Mouse (Mus musculus): ENCODE data around the gene Fam45a. TPM values are rescaled to one million over a fixed set of nuclear protein-coding genes. Genes with fewer than 3 reads are reported as not detected.

The Fam45a gene
- polyA plus RNA-seq, 1 experiment, result 37.6 TPM

DNA sequence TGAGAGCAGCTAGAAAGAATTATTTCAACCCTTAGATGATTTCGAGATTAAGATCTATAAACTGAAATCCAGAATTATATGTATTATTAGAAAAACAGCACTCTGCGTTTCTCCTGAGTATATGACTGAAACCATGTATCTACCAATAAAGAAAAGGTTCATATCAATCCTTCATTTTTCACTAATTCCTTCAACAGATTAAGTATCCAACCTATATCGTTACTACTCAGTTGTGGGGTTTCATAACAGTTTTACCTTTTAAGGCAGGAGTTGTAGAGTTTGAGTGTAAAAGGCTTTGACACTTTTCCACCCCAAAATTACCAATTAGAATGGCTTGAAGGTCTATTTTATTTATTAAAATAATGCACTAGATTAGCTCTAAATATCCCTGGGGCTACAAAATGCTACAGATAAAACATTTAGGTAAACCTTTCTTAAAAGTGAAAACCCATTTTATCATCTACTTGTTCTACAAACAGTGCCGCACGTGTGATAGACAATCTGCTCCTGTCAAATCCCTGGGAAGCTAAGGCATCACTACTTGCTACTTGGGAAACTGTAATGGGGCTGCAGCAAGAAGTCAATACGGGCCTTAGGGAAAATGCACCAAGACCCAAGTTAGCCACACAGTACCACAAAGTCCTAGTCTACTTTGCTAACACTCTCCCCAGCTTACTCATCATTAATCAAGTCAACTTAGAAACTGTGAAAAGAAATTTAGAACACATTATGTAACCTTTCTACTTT, 23.0 kb upstream of the Fam45a start:
- H3K36me3 ChIP-seq (ENCODE audit: control insufficient read depth, insufficient read depth, low read length, poor library complexity, severe bottlenecking), result peaks cover 31% of the 10 kb centered on the region
- no peaks in the 10 kb centered on the region for H3K4me1 ChIP-seq (ENCODE audit: control insufficient read depth, insufficient read depth, low read length)
- peak overlapping the region; percentile 61 for H3K4me3 ChIP-seq (ENCODE audit: low read depth, low read length)
- no peaks in the 10 kb centered on the region for H3K27me3 ChIP-seq (ENCODE audit: control insufficient read depth, insufficient read depth, low read length, poor library complexity, severe bottlenecking)
- TF ChIP-seq EP300 (IDR thresholded peaks at IDR 0.05; ENCODE audit: insufficient read depth, low read depth, low read length), result no peak
- TF ChIP-seq CTCF (IDR thresholded peaks at IDR 0.05; ENCODE audit: low read depth, low read length), result no peak
- TF ChIP-seq POLR2A (IDR thresholded peaks at IDR 0.05; ENCODE audit: insufficient read depth, low read length), result no peak
- no peak overlapping the region for H3K27ac ChIP-seq (ENCODE audit: insufficient read depth, low read length)
- no peaks in the 10 kb centered on the region for H3K9me3 ChIP-seq (replicated peaks; ENCODE audit: control insufficient read depth, insufficient read depth, low read length, poor library complexity, severe bottlenecking)
- peak overlapping the region; percentile 96 for H3K9ac ChIP-seq (ENCODE audit: low read depth, poor library complexity, severe bottlenecking)

DNA sequence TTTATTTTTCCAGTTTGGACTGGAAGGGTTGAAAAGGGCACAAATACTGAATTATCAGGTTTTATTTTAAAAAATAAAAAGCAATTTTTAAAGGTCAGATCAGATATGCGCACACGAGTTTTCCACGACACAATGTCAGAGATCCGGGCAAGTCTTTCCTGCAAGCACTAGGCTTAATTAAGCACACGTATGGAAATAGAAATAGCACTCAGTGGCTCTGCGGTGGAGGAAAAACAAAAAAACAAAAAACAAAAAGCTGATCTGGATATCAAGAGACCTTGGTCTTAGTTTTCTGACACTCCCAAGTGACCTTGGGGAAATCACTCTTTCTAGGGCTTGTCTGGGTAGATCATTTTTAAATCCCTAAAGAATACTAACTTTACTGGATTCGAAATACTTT, 21.9 kb upstream of the Fam45a start:
- TF ChIP-seq CTCF (IDR thresholded peaks at IDR 0.05; ENCODE audit: low read depth, low read length) (no peak), EP300 (IDR thresholded peaks at IDR 0.05; ENCODE audit: insufficient read depth, low read depth, low read length) (no peak), POLR2A (IDR thresholded peaks at IDR 0.05; ENCODE audit: insufficient read depth, low read length) (no peak)
- Histone ChIP-seq H3K36me3 (ENCODE audit: control insufficient read depth, insufficient read depth, low read length, poor library complexity, severe bottlenecking) (peaks cover 22% of the 10 kb centered on the region), H3K4me3 (ENCODE audit: low read depth, low read length) (peak overlapping the region; percentile 97), H3K4me1 (ENCODE audit: control insufficient read depth, insufficient read depth, low read length) (no peaks in the 10 kb centered on the region), H3K9me3 (replicated peaks; ENCODE audit: control insufficient read depth, insufficient read depth, low read length, poor library complexity, severe bottlenecking) (no peaks in the 10 kb centered on the region), H3K27ac (ENCODE audit: insufficient read depth, low read length) (peak overlapping the region; percentile 12; the same call in 1 of the 2 replicates), H3K27me3 (ENCODE audit: control insufficient read depth, insufficient read depth, low read length, poor library complexity, severe bottlenecking) (no peaks in the 10 kb centered on the region), H3K9ac (ENCODE audit: low read depth, poor library complexity, severe bottlenecking) (peak overlapping the region; percentile 96)

DNA sequence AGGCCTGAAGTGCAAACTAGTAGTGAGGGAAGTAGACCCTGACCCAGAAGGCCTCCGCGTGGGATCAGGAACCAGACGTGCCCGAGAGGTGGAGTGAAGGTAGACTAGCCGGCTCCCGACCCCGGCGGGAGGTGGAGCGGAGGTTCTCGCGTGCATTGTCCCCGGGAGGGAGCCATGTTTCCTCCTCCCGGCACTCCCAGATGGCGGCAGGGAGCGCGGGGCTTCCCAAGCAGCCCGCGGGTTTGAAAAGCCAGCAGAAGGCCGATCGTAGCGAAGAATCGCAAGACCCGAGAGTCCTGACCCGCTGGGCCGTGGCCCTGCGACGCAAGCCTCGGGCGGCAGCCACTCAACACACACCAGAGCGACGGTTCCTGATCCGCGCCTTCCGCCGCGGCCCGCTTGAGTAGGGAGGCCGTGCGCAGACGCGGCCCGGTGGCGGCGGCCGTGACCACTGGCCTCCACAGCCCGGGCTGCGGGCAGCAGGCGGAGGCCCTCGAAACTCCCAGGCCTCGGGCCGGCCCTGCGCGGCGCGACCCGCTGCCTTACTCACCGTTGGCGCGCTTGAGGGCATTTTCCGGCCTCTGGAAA, 21.4 kb upstream of the Fam45a start:
- H3K9ac ChIP-seq (ENCODE audit: low read depth, poor library complexity, severe bottlenecking), result peak overlapping the region; percentile 96
- peaks cover 19% of the 10 kb centered on the region for H3K36me3 ChIP-seq (ENCODE audit: control insufficient read depth, insufficient read depth, low read length, poor library complexity, severe bottlenecking)
- no peaks in the 10 kb centered on the region for H3K27me3 ChIP-seq (ENCODE audit: control insufficient read depth, insufficient read depth, low read length, poor library complexity, severe bottlenecking)
- H3K4me1 ChIP-seq (ENCODE audit: control insufficient read depth, insufficient read depth, low read length), result no peaks in the 10 kb centered on the region
- H3K4me3 ChIP-seq (ENCODE audit: low read depth, low read length), result peak overlapping the region; percentile 97
- TF ChIP-seq CTCF (IDR thresholded peaks at IDR 0.05; ENCODE audit: low read depth, low read length) (no peak), EP300 (IDR thresholded peaks at IDR 0.05; ENCODE audit: insufficient read depth, low read depth, low read length) (no peak), POLR2A (IDR thresholded peaks at IDR 0.05; ENCODE audit: insufficient read depth, low read length) (no peak)
- no peaks in the 10 kb centered on the region for H3K9me3 ChIP-seq (replicated peaks; ENCODE audit: control insufficient read depth, insufficient read depth, low read length, poor library complexity, severe bottlenecking)
- H3K27ac ChIP-seq (ENCODE audit: insufficient read depth, low read length), result peak overlapping the region; percentile 12

DNA sequence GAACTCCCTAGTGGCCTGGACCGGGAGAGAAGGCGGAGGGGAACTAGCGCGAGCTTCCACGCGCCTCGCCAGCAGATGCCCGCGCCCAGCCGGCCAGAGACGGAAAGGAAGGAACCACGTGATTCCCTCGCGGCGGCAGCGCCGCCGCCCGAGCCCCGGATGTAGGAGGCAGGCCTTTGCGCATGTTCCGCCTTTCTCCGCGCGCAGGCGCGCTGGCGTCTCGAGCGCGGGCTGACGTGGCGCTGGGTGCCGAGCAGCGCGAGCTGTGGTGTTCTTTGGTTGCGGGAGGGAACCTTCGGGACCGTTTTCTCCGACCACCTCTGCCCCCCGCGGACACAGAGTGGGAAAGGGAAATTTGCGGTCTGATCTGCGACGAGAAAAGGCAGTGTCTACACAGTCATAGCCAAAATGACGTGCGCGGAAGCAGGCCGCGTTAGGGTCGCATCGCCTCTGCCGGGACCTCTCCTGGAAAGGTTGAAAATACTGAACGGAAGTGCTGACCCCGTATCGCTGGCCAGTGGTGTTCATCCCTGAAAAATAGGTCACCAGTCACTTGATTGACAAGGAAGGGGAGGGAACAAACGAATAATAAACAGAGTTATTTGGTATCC, 20.7 kb upstream of the Fam45a start, which contains the start of gene Eif3a:
Eif3a (minus strand) TSS at position 108 of the 611 bp plus-strand sequence.
- Histone ChIP-seq H3K4me1 (ENCODE audit: control insufficient read depth, insufficient read depth, low read length) (no peaks in the 10 kb centered on the region), H3K9me3 (replicated peaks; ENCODE audit: control insufficient read depth, insufficient read depth, low read length, poor library complexity, severe bottlenecking) (no peaks in the 10 kb centered on the region), H3K4me3 (ENCODE audit: low read depth, low read length) (peak within 1 kb of the TSS; percentile 97), H3K9ac (ENCODE audit: low read depth, poor library complexity, severe bottlenecking) (peak within 1 kb of the TSS; percentile 96), H3K27ac (ENCODE audit: insufficient read depth, low read length) (peak within 1 kb of the TSS; percentile 63), H3K27me3 (ENCODE audit: control insufficient read depth, insufficient read depth, low read length, poor library complexity, severe bottlenecking) (no peaks in the 10 kb centered on the region), H3K36me3 (ENCODE audit: control insufficient read depth, insufficient read depth, low read length, poor library complexity, severe bottlenecking) (peaks cover 16% of the 10 kb centered on the region)
- TF ChIP-seq CTCF (IDR thresholded peaks at IDR 0.05; ENCODE audit: low read depth, low read length) (no peak), POLR2A (IDR thresholded peaks at IDR 0.05; ENCODE audit: insufficient read depth, low read length) (peak; percentile 79), EP300 (IDR thresholded peaks at IDR 0.05; ENCODE audit: insufficient read depth, low read depth, low read length) (no peak)

DNA sequence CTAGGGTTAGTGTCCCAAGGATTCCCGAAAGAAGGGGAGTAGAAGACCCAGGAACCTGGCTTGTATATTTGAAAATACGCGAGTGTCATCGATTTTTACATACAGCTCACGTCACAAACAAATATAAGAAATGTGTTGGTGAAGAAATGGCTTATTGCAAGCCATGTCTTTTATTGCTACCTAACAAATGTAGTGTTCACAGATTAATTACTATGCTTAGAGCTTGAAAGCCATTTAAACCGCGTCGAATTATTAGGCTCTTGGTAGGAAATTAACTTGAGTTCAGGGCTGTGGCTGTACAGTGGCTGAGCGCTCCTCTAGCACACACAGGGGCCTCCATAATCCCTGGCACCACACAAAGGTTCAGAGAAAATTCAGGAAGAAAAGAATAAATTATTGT, 20.2 kb upstream of the Fam45a start:
- peaks cover 16% of the 10 kb centered on the region for H3K36me3 ChIP-seq (ENCODE audit: control insufficient read depth, insufficient read depth, low read length, poor library complexity, severe bottlenecking)
- peak overlapping the region; percentile 77 for H3K4me3 ChIP-seq (ENCODE audit: low read depth, low read length)
- no peak for TF ChIP-seq POLR2A (IDR thresholded peaks at IDR 0.05; ENCODE audit: insufficient read depth, low read length)
- no peak for TF ChIP-seq EP300 (IDR thresholded peaks at IDR 0.05; ENCODE audit: insufficient read depth, low read depth, low read length)
- no peaks in the 10 kb centered on the region for H3K9me3 ChIP-seq (replicated peaks; ENCODE audit: control insufficient read depth, insufficient read depth, low read length, poor library complexity, severe bottlenecking)
- no peaks in the 10 kb centered on the region for H3K4me1 ChIP-seq (ENCODE audit: control insufficient read depth, insufficient read depth, low read length)
- H3K27ac ChIP-seq (ENCODE audit: insufficient read depth, low read length), result peak overlapping the region; percentile 63
- H3K9ac ChIP-seq (ENCODE audit: low read depth, poor library complexity, severe bottlenecking), result peak overlapping the region; percentile 96
- no peaks in the 10 kb centered on the region for H3K27me3 ChIP-seq (ENCODE audit: control insufficient read depth, insufficient read depth, low read length, poor library complexity, severe bottlenecking)
